Mouse (Mus musculus) lung, postnatal 14 days (tissue): Measurements from ENCODE around the gene Hif3a.
"Not testable (repeated sequence)": the region's sequence is repeated elsewhere in the genome, so short reads cannot be mapped to it uniquely, and the experiment has no call there.

Source experiments
- DNase-seq: peaks from one replicate; pipeline ENCODE4 v3.0.0; 2021

Gene Hif3a

GRCm38 (mm10) chr7:17062389-17062788, at the start of gene Hif3a:
TSS of gene Hif3a (minus strand) at chr7:17062427.
- peak; percentile 84 for DNase-seq

- DNase-seq, result not testable (repeated sequence)
These were observed 39.4 kb upstream of the Hif3a start for GRCm38 (mm10) chr7:17101631-17102030.

- DNase-seq, result peak; percentile 19
These were observed 29.1 kb upstream of the Hif3a start for GRCm38 (mm10) chr7:17091280-17091679.

- DNase-seq, result no peak
These were observed 27.9 kb upstream of the Hif3a start for GRCm38 (mm10) chr7:17090058-17090585.

- no peak for DNase-seq
These were observed 25.5 kb upstream of the Hif3a start for GRCm38 (mm10) chr7:17087731-17088130.

GRCm38 (mm10) chr7:17082766-17083165, 20.5 kb upstream of the Hif3a start:
- no peak for DNase-seq

- no peak for DNase-seq
These were observed 15.9 kb upstream of the Hif3a start for GRCm38 (mm10) chr7:17078076-17078654.

GRCm38 (mm10) chr7:17076542-17076941, 14.3 kb upstream of the Hif3a start:
- no peak for DNase-seq

GRCm38 (mm10) chr7:17073904-17074615, 11.8 kb upstream of the Hif3a start, which contains the start of gene Psg16:
TSS of gene Psg16 (plus strand) at chr7:17074040.
- peak; percentile 64 for DNase-seq

GRCm38 (mm10) chr7:17073513-17073903, 11.3 kb upstream of the Hif3a start:
- no peak for DNase-seq

- not testable (repeated sequence) for DNase-seq
These were observed 5.4 kb upstream of the Hif3a start for GRCm38 (mm10) chr7:17067651-17068050.

GRCm38 (mm10) chr7:17067000-17067399, 4.8 kb upstream of the Hif3a start:
- DNase-seq, result no peak

- DNase-seq, result peak; percentile 92
These were observed 4.2 kb upstream of the Hif3a start for GRCm38 (mm10) chr7:17066412-17066811.

GRCm38 (mm10) chr7:17065620-17066019, 3.4 kb upstream of the Hif3a start:
- no peak for DNase-seq

GRCm38 (mm10) chr7:17062845-17063244, 618 bp upstream of the Hif3a start:
- DNase-seq, result peak; percentile 43

- DNase-seq, result peak; percentile 71
These were observed 1.2 kb downstream of the Hif3a start for GRCm38 (mm10) chr7:17060782-17061605.

GRCm38 (mm10) chr7:17060031-17060781, 2.0 kb downstream of the Hif3a start:
- DNase-seq, result peak; percentile 99

GRCm38 (mm10) chr7:17059463-17059844, 2.8 kb downstream of the Hif3a start:
- no peak for DNase-seq

GRCm38 (mm10) chr7:17058816-17059462, 3.3 kb downstream of the Hif3a start:
- peak; percentile 78 for DNase-seq

- peak; percentile 90 for DNase-seq
These were observed 4.0 kb downstream of the Hif3a start for GRCm38 (mm10) chr7:17058071-17058689.
